Mouse (Mus musculus): Measurements from ENCODE around the gene B230217C12Rik.

DNA sequence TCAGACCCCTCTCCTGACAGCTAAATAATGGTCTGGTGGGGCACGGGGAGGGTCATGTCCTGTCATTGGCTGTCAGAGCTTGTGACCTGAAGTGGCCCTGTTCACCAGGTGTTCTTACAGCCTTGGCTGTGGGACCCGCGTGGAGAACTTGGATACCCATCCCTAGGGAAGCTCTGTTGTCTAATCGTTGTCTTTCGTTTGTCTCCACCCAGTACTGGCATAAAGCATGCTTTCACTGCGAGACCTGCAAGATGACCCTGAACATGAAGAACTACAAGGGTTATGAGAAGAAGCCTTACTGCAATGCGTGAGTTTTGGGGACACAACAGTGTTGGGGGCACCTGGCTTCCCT lies 34.0 kb upstream of the B230217C12Rik start:
- no peak for TF ChIP-seq POLR2A (IDR thresholded peaks at IDR 0.05; ENCODE audit: borderline replicate concordance, extremely low read depth, insufficient read depth, insufficient read length, poor library complexity, severe bottlenecking)
- TF ChIP-seq CTCF (IDR thresholded peaks at IDR 0.05; ENCODE audit: borderline replicate concordance, extremely low read depth, insufficient read depth, insufficient read length) = no peak
